Mouse (Mus musculus) forebrain, embryonic 16.5 days (tissue): ENCODE measurements around the gene Ahdc1. TPM values are rescaled to one million over a fixed set of nuclear protein-coding genes. Genes with fewer than 3 reads are reported as not detected.

Experiments used
- ATAC-seq: fragments of 200-750 bp; cut with Nextera tagmentation; 2 replicates; pipeline ENCODE4 v1.8.0; 2017; ENCODE audit warnings: mild to moderate bottlenecking, moderate library complexity
- H3K27ac ChIP-seq: fragments of 300-500 bp; sonication (generic); 2 replicates; pipeline ENCODE4 v1.5.1; 2014; ENCODE audit warnings: low read length, control low read depth
- H3K27me3 ChIP-seq: fragments of 300-500 bp; sonication (generic); replicated peaks from 2 replicates; pipeline ENCODE4 v1.6.1; 2014; ENCODE audit warnings: low read length; ENCODE audit not compliant: control insufficient read depth, insufficient read depth
- H3K36me3 ChIP-seq: fragments of 300-500 bp; sonication (generic); 2 replicates; pipeline ENCODE4 v1.6.1; 2014; ENCODE audit not compliant: control insufficient read depth, insufficient read depth
- H3K4me1 ChIP-seq: fragments of 300-500 bp; sonication (generic); replicated peaks from 2 replicates; pipeline ENCODE4 v1.6.1; 2014; ENCODE audit warnings: low read length; ENCODE audit not compliant: control insufficient read depth, insufficient read depth
- H3K4me2 ChIP-seq: fragments of 300-500 bp; sonication (generic); 2 replicates; pipeline ENCODE4 v1.6.1; 2014; ENCODE audit warnings: mild to moderate bottlenecking, low read length, control low read depth
- H3K4me3 ChIP-seq: fragments of 300-500 bp; sonication (generic); replicated peaks from 2 replicates; pipeline ENCODE4 v1.5.1; 2014; ENCODE audit warnings: mild to moderate bottlenecking, low read length, control low read depth
- H3K9ac ChIP-seq: fragments of 300-500 bp; sonication (generic); replicated peaks from 2 replicates; pipeline ENCODE4 v1.6.1; 2014; ENCODE audit warnings: low read depth, low read length, control low read depth
- H3K9me3 ChIP-seq: fragments of 300-500 bp; sonication (generic); 2 replicates; pipeline ENCODE4 v1.6.1; 2016; ENCODE audit warnings: low read length; ENCODE audit not compliant: control insufficient read depth
- WGBS: fragments of 180-500 bp; shearing (Covaris S2); extraction: QIAGEN DNeasy Blood & Tissue Kit; methylation state at CpG from one replicate; pipeline ENCODE4 v1.1.7; 2014; 5-methylcytosine and 5-hydroxymethylcytosine counted together
- polyA plus RNA-seq: library from polyadenylated mRNA; unstranded; fragments of >200 nt; fragmentation: Nextera tagmentation; extraction: Ambion mirVana; gene quantifications from 2 replicates; pipeline ENCODE4 v1.2.1, GENCODE M21; 2015

Ahdc1 gene
- polyA plus RNA-seq, 1 experiment from 2014 or later: 13.0 TPM

DNA sequence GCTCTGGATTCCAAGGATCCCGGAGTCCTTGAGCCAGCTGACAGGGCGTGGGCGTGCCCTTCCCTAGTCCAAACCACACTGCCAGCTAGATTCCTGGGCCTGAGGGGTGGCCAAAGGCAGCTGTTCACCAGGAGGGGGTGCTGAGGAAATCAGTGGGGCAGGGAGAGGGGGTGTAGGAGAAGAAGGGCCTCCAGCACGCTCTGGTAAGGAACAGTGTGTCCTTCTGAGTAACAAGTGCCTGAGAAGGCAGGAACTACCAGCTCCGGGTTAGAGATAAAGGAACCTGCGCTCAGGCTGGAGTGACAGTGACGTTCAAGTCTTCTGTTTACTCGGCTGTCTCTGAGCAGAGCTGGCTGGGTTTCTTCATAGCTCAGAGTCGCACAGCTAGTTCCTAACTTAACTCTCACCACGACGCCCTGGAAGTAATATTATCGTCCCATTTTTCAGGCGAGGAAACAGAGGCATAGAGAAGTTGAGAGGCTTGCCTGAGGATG lies 96.8 kb downstream of the Ahdc1 start:
- Histone ChIP-seq H3K9ac (no peak overlapping the region), H3K4me3 (no peak overlapping the region), H3K4me2 (no peak overlapping the region), H3K9me3 (no peaks in the 10 kb centered on the region), H3K27me3 (no peaks in the 10 kb centered on the region), H3K4me1 (peaks cover 5% of the 10 kb centered on the region; the same call in 1 of the 2 replicates), H3K27ac (no peak overlapping the region), H3K36me3 (no peaks in the 10 kb centered on the region)
- 62% methylated on average over 13 of the region's 13 CpGs for WGBS
- ATAC-seq: no peak

DNA sequence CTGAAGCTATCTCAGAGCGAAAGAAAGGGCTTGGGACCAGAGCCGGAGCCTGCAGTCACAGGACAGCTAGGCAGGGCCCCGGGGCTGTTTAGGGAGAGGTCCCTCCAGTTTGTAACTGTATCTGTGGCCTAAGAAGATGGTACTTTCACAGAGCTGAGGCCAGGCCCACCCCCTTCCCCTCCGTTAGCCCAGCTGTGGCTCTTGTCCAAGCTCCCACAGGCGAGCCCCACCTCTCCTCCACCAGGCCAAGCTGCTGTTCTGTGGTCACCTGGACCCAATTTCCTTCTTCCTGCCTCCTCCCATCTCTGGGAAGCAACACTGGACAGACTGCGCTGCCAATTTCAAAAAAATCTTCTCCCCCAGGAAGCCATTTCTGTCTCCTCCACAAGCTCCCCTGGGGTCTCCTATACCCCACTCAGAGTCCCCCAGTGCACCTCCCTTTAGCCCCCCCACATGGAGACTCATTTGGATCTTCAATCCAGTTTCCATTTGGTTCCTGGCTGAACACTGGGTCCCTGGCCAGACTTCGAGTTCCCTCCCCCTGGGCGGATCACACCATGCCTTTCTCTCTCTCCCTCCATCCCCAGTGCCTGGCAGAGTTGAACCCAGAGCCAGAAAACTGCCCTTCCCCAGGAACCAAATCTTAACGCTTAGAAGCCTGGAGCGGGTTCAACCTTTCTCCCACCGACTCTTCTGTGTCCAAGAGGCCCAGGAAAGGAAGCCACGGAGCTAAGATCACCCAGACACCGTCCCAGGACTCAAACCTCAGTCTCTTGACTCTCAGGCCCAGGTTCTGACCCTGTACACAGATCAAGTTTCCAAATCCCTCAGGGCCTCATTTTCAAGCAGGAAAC lies 97.6 kb downstream of the Ahdc1 start:
- WGBS: 71% methylated on average over 13 of the region's 13 CpGs
- Histone ChIP-seq H3K27ac (no peak overlapping the region), H3K9ac (no peak overlapping the region), H3K36me3 (no peaks in the 10 kb centered on the region), H3K4me3 (no peak overlapping the region), H3K27me3 (no peaks in the 10 kb centered on the region), H3K4me1 (0 out of 2 replicates have a peak, but pooled peaks cover under 1% of the 10 kb centered on the region), H3K9me3 (no peaks in the 10 kb centered on the region), H3K4me2 (no peak overlapping the region)
- ATAC-seq: no peak

DNA sequence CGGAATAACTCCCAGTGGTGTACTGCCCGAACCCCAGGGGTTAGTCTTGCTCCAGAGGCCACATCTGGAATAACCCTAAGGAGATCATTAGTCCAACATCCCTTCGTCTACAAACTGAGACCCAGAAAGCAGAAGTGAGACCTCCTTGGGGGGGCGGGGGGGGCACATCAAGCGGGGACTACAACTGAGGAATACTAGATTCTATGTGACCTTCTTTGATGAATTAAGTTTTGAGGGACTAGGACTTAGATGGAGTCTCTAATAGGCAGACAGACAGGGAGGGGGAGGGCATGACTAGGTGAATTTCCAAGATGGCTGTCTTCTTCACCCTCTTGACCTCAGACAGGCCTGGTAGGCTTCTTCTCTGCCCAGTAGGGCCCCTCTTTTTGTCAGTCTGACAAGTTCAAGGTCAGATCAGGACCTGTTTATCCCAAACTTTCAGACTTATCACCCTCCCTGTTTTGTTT lies 98.3 kb downstream of the Ahdc1 start:
- 87% methylated on average over 5 of the region's 5 CpGs for WGBS
- no peaks in the 10 kb centered on the region for H3K27me3 ChIP-seq
- H3K4me3 ChIP-seq: no peak overlapping the region
- no peaks in the 10 kb centered on the region for H3K9me3 ChIP-seq
- H3K9ac ChIP-seq: no peak overlapping the region
- no peak overlapping the region for H3K4me2 ChIP-seq
- H3K36me3 ChIP-seq: no peaks in the 10 kb centered on the region
- H3K27ac ChIP-seq: no peak overlapping the region
- no peaks in the 10 kb centered on the region for H3K4me1 ChIP-seq
- ATAC-seq: no peak

DNA sequence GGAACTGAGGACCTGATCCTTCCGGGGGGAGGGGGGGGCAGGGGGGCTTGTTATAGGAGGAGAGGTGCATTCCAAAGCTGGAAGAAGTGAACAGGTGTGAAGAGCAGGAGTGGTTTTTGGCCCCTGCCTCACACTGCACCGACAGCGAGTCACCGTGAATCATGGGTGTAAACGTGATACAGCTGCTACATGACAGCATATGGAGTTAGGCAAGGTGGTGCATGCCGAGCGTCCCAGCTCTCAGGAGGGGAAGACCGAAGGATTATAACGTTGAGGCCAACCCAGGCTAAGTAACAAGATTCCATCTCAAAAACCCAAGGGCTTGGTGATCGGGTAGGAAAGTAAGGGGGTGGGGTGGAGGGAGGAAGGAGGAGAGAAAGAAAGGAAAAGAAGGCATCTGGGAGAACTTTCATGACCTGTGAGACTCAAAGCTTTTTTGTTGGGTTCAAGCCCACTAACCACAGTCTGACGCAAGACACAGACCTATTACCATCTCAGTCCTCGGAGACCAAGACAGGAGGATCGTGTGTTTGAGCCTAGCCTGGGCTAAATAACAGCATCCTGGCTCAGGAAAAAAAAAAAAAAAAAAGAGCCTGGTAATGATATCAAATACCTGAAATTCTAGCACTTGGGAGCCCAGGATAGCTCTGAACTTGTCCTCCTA lies 101.2 kb downstream of the Ahdc1 start:
- Histone ChIP-seq H3K27me3 (no peaks in the 10 kb centered on the region), H3K4me2 (no peak overlapping the region), H3K27ac (no peak overlapping the region), H3K4me3 (no peak overlapping the region), H3K9me3 (no peaks in the 10 kb centered on the region), H3K36me3 (no peaks in the 10 kb centered on the region), H3K4me1 (peaks cover 3% of the 10 kb centered on the region), H3K9ac (no peak overlapping the region)
- 62% methylated on average over 13 of the region's 13 CpGs for WGBS
- no peak for ATAC-seq

DNA sequence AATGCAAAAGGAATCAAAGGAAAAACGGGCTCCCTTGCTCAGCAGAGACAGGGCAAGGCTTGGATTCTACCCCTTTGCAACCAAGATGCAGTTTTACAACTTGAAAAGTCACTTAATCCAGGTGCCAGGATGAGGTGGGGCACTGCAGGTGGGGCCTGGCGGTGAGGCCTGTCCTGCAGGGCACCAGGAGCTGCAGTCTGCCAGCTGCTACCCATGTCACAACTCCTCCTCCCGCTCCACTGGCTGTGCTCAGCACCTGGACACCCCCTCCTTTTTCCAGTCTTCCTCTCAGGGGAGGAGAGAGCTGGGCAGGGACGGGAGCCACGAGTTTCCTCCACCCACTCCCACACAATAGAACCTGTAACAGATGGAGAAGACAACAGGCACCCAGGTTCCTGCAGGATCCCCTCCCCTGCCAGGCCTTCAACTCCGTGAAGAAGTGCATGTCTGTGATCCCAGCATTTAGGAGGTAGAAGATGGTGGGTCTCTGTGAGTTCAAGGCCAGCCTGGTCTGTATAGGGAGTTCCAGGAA lies 102.4 kb downstream of the Ahdc1 start:
- no peaks in the 10 kb centered on the region for H3K27me3 ChIP-seq
- ATAC-seq: no peak
- H3K27ac ChIP-seq: no peak overlapping the region
- H3K9me3 ChIP-seq: no peaks in the 10 kb centered on the region
- H3K36me3 ChIP-seq: no peaks in the 10 kb centered on the region
- H3K4me3 ChIP-seq: no peak overlapping the region
- H3K4me2 ChIP-seq: no peak overlapping the region
- H3K9ac ChIP-seq: no peak overlapping the region
- 46% methylated on average over 6 of the region's 6 CpGs for WGBS
- H3K4me1 ChIP-seq: peaks cover 11% of the 10 kb centered on the region

DNA sequence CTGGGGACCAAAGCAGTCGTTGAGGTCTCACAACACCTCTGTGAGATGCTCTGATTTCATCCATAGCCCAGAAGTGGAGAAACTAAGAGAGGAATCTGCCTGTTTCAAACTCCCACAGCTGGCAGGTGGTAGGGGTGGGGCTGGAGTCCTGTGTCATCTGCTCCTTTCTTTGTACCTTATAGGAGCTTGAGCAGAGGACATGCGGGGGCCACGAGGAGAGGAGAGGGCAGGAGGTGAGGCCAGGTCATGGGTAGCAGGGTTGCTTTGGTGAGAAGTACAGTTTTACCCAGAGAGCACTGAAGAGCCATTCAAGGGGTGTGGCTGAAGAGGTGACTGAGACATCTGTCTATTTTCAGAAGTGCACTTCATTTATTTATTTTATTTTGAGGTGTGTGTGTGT lies 103.7 kb downstream of the Ahdc1 start:
- Histone ChIP-seq H3K36me3 (no peaks in the 10 kb centered on the region), H3K9me3 (no peaks in the 10 kb centered on the region), H3K4me1 (peaks cover 11% of the 10 kb centered on the region), H3K9ac (no peak overlapping the region), H3K27ac (no peak overlapping the region), H3K27me3 (no peaks in the 10 kb centered on the region), H3K4me2 (no peak overlapping the region), H3K4me3 (no peak overlapping the region)
- 85% methylated on average over 3 of the region's 3 CpGs for whole genome bisulfite sequencing
- ATAC-seq: no peak

DNA sequence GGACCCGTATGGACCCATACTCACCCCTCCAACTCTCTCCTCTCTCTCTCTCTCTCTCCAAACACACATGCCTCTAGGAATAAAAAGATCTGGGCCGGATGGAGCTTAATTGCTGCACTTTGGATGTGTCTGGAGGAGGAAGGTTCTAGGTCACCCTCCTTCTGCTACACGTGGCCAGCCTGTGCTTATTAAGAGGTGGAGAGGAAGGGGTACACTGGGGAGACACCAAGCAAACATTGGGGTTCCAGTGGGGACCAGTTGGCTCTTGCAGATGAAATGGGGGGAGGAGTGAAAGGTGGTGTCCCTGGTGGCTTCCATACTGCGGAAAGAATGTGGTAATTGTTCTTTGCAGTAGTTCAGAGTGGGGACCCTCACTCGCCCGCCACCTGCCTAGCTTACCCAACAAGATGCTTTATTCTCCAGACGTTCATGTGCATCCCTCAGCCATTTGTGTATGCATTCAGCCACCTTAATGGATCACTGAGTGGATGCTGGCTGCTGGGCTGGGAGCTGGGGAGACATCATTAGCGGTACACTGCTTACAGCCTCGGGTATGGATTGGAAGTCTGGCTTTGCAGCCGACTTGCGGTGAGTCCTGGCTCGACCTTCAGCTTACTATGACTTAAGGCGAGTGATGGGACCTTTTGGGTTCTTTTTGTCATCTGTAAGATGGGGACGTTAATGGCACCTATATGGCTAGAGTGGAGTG lies 104.8 kb downstream of the Ahdc1 start:
- 72% methylated on average over 14 of the region's 14 CpGs for WGBS
- ATAC-seq: no peak
- Histone ChIP-seq H3K9ac (no peak overlapping the region), H3K27ac (no peak overlapping the region), H3K9me3 (no peaks in the 10 kb centered on the region), H3K4me3 (no peak overlapping the region), H3K36me3 (no peaks in the 10 kb centered on the region), H3K27me3 (no peaks in the 10 kb centered on the region), H3K4me2 (no peak overlapping the region), H3K4me1 (peaks cover 15% of the 10 kb centered on the region)

DNA sequence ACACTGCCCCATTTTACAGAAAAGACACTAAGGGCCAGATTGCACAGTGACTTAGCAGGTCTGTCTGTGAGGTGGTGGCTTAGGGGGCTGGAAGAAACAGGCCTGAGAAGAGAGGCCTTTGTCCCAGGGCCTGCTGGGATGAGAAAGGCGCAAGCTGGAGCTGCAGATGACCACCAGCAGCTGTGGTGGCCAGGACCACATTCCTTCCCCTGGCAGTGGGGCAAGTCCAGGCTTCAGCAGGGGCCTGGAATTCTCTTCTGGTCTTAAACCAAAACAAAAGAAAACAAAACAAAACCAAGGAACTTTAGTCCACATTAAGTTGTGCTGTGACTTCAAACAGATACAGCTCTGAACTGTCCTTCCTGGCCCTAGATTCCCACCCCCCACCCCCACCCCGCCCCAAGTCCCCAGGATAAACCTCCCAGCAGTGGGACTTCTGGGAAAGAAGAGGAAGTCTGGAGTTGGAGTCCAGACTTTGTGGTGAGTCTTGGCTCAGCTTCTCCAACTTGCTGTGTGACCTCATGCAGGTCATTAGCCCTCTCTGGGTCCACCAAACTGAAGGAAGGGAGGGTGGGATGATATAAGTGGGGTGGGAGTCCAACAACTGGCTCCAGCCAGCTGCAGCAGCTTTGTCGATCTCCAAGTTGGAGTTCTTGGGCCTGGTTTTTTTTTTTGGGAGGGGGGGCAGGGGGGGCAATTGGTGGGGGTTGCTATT lies 105.9 kb downstream of the Ahdc1 start:
- Histone ChIP-seq H3K9me3 (no peaks in the 10 kb centered on the region), H3K4me1 (peaks cover 17% of the 10 kb centered on the region), H3K27me3 (no peaks in the 10 kb centered on the region), H3K9ac (no peak overlapping the region), H3K4me2 (no peak overlapping the region), H3K27ac (peak overlapping the region; percentile 68), H3K4me3 (no peak overlapping the region), H3K36me3 (no peaks in the 10 kb centered on the region)
- no peak for ATAC-seq
- WGBS: 67% methylated on average over 3 of the region's 3 CpGs
